Mouse (Mus musculus) adrenal gland, adult 2 months (tissue): Measurements from ENCODE around the gene Rbfox1. TPM values are rescaled to one million over a fixed set of nuclear protein-coding genes. Genes with fewer than 3 reads are reported as not detected.
A peak's percentile ranks its signal among the peaks of the same experiment; 100 is the strongest.

Experiments used
- DNase-seq: peaks from one replicate; pipeline ENCODE4 v3.0.0; 2021
- polyA plus RNA-seq: library from polyadenylated mRNA; depleted of rRNA; stranded (reverse); fragments of >200 nt; gene quantifications from 2 replicates; pipeline ENCODE4 v1.2.3, GENCODE M21; 2012
- total RNA-seq, 2 experiments: library from RNA; stranded (reverse); gene quantifications; 2 replicates each; pipeline ENCODE4 v1.2.3; 2021

Rbfox1 gene
- total and polyA plus RNA-seq, 3 experiments, result 1.3 to 1.4 (median 1.4) TPM

GRCm38 (mm10) chr16:7149106-7149899 lies 1264.1 kb downstream of the Rbfox1 start:
- no peak for DNase-seq

DNA sequence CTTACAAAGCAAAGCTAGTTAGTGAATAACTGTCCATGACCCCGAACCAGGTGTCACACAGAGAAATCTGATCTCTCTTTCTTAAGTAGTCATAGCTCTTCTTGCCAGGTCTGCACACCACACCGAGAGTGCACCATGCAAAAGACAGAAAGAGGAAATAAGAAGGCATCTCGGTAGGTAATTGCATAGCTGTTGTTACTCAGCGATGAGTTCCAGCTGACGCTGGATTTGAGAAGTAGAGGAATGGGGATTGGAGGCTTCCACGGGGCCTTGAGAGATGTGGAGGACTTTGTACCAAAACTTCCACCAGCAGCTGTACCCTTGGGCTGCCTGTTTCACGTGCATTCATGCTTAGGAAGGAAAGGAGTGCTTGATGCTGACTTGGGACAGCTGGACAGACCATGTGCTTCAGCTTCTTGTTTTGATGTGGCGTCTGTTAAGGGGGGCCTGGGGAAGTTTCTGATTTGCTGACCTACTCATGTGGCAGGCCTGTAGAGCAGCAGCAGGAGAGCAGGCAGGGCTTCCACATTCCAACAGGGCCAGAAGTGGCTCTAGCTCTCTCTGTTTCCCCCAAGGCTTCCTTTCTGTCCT lies 1265.1 kb downstream of the Rbfox1 start:
- peak; percentile 4 for DNase-seq

DNA sequence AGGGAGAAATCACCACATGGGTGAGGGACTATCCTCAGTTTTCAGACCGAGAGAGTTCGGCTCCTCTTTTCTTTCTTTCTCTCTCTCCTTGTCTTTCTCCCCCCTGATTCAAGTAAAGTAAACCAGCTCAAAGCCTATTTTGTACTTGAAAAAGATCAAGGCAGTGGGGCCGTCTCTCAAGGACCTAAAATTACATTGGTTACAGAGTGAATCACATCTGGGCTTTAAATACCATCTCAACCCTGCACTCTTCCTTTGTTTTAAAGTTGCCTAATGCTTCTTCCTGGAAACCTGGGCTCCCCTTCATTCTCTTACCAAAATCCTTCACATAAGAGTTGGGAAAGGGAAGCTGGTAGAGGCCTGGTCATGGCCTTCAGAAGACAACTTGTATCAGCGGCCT lies 1267.2 kb downstream of the Rbfox1 start:
- no peak for DNase-seq

DNA sequence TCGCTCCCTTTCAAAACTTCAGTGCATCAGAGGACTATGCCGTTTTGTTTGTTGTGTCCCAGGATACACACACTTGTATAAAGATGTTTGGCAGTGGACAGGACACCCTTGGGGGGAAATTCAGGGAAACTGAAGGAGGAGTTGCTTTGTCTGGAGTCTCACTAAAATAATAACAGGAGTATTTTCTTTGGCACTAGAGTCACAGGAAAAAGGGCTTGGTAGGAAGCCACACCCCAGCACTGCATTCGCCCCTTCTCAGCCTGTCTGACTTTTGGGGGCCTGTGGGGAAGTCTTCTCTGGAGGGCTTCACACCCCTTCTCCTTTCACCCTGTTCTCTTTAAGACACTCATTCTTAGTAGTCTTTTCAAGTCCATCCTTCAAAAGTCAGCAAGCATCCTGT lies 1269.5 kb downstream of the Rbfox1 start:
- DNase-seq, result no peak

- no peak for DNase-seq
These were observed 1274.0 kb downstream of the Rbfox1 start for GRCm38 (mm10) chr16:7158856-7159826.

GRCm38 (mm10) chr16:7159827-7160217 lies 1274.7 kb downstream of the Rbfox1 start:
- DNase-seq, result no peak

DNA sequence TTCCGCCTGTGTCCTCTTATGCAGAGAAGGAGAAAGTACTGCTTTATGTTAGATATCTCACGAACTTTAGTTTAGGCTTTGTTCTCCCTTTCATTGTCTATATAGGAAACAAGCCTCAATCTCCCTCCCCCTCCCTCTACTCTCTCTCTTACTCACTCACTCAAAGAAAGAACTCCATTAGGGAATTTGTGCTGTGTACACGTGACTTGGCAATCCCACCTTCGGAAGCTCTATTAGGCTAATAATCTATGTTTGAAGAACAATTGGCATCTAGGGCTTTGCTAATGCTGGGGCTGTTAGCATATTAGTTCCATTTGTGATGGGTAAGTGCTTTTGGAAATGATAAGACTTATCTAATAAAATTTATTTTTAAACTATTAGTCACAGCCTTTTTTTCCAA lies 1277.0 kb downstream of the Rbfox1 start:
- DNase-seq, result no peak

DNA sequence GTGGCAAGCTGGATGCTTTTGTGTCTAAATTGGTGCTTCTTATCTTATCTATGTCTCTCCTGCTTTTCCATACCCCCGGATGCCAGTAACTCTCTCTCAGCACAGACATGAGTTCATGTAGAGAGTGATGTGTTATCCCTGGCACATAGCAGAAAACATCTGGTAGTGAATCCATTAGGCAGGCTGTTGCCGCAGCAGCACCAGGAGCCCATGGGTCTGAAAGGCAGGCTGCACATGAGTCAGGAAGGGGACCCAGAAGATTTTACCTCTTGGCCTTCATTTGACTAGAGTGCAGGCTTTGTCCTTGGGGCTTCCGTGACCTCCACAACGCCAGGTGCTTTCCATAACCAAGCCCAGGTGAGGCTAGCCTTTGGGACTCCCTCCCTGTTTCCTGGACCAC lies 1278.5 kb downstream of the Rbfox1 start:
- no peak for DNase-seq

- DNase-seq, result no peak
These were observed 1279.1 kb downstream of the Rbfox1 start for GRCm38 (mm10) chr16:7164153-7164737.

GRCm38 (mm10) chr16:7175960-7176359 lies 1290.8 kb downstream of the Rbfox1 start:
- DNase-seq, result no peak

GRCm38 (mm10) chr16:7187788-7188187 lies 1302.6 kb downstream of the Rbfox1 start:
- no peak for DNase-seq

GRCm38 (mm10) chr16:7193535-7193934 lies 1308.4 kb downstream of the Rbfox1 start:
- DNase-seq, result no peak

DNA sequence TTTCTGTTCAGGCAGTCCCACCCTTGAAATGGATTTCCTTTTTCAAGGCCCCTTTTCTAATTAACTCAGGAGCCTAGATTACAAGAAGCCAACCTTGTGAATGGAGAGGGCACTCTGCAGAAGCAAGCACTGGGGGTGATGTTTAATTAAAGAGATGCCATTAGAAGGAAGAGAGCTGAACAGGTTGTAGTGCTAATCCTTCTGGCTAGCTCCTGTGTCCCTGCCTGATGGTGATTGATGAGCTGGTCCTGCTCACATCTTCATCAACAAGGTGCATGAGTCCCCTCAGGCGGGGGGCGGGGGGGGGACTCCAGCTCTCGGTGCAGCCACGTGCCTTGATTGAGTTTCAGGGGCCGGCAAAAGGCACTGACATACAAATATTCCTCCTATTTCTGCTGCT lies 1312.8 kb downstream of the Rbfox1 start:
- no peak for DNase-seq

GRCm38 (mm10) chr16:7200239-7200638 lies 1315.1 kb downstream of the Rbfox1 start:
- no peak for DNase-seq

- no peak for DNase-seq
These were observed 1316.7 kb downstream of the Rbfox1 start for GRCm38 (mm10) chr16:7201816-7202215.

- DNase-seq, result no peak
These were observed 1321.2 kb downstream of the Rbfox1 start for GRCm38 (mm10) chr16:7206116-7206900.

DNA sequence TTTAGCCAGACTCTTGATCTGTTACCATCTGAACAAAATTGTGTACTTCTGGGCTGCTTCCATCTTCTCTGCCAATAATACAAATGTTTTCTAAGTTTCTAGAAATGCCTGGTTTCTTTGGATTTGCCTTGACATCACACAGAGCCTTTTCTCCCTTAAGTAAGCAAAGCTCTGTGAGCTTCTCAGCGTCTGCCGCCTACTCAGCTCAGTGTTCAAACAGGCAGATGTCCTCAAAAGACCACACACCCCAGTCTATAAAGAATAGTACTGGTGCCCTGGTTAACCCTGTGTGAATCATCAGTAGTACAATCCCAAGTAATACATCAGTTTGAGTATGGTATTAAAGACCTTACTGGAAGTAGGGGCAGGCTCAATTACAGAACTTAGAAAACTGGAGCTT lies 1322.4 kb downstream of the Rbfox1 start:
- no peak for DNase-seq

DNA sequence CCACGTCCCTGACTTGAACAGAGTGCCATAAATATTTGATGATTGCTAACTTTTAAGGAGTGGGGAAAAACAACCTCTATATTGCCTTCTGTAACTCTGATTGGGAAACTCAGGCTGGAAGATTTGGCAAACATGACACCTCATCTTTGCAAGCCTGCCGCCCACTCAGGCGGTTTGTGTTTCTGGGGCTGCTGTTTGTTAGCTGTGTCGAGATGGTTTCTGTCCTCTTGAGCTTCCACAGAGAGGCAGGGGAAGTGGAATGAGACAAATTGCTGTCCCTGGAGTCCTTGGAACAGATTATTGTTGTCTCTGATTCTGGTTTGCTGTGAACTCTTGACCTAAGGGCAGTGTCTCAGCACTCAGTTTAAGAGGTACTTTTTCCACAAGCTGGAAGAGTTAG lies 1327.6 kb downstream of the Rbfox1 start:
- DNase-seq, result no peak

DNA sequence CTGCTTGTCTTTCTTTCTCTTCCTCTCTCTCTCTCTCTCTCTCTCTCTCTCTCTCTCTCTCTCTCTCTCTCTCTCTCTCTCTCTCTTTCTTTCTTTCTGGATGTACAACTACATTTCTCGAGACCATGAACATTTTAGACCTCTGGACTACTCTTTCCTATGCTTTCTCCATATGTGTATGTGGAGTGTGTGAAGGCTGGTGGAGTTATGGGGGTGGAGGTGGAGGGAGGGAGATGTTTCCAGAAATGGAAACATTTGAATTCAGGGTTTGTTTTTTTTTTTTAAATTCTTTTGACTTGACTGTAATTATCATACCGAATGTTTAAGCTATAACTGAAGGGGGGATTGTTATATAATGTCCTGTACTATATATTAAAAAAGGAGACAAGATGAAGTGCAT lies 1338.1 kb downstream of the Rbfox1 start:
- DNase-seq, result no peak

- no peak for DNase-seq
These were observed 1340.8 kb downstream of the Rbfox1 start for GRCm38 (mm10) chr16:7226000-7226399.

- no peak for DNase-seq
These were observed 1343.1 kb downstream of the Rbfox1 start for GRCm38 (mm10) chr16:7228246-7228645.
